Mouse (Mus musculus) left cerebral cortex, postnatal 4 days (tissue): ENCODE data around the gene Gm8773. TPM values are rescaled to one million over a fixed set of nuclear protein-coding genes. Genes with fewer than 3 reads are reported as not detected.

Experiments used
- DNase-seq: peaks from one replicate; pipeline ENCODE4 v3.0.0-alpha.2; 2022
- intact Hi-C: fragments of 180-260 bp; cut with DNase I; formaldehyde crosslinking; loops from one replicate; pipeline ENCODE4 v1.15.1; 2025
- total RNA-seq, 2 experiments: library from RNA; stranded (reverse); gene quantifications; 2 replicates each; pipeline ENCODE4 v1.2.3; 2021

Gene Gm8773
- total RNA-seq = 1 to 10 TPM; 6.5 to 8.2 TPM

- peak; percentile 39 for DNase-seq
- intact Hi-C loops = no loop called here
These were observed at the start of gene Gm8773 for GRCm38 (mm10) chr5:5573749-5574317. Gene Gm8773 (plus strand): TSS chr5:5573799.

- no peak for DNase-seq
- intact Hi-C loops = no loop called here
These were observed 39.8 kb upstream of the Gm8773 start for GRCm38 (mm10) chr5:5533656-5534420.

GRCm38 (mm10) chr5:5536131-5536530 is 37.5 kb upstream of the Gm8773 start:
- intact Hi-C loops = no loop called here
- DNase-seq = no peak

- intact Hi-C loops = no loop called here
- DNase-seq = no peak
These were observed 33.8 kb upstream of the Gm8773 start for GRCm38 (mm10) chr5:5539771-5540170.

GRCm38 (mm10) chr5:5540385-5540784 is 33.2 kb upstream of the Gm8773 start:
- no peak for DNase-seq
- intact Hi-C loops = no loop called here

GRCm38 (mm10) chr5:5551110-5551509 is 22.5 kb upstream of the Gm8773 start:
- intact Hi-C loops = no loop called here
- no peak for DNase-seq

- intact Hi-C loops = no loop called here
- DNase-seq = peak; percentile 94
These were observed 14.4 kb upstream of the Gm8773 start, which contains the start of gene Gtpbp10 for GRCm38 (mm10) chr5:5559079-5559740. Gene Gtpbp10 (minus strand): TSS chr5:5559538.

- intact Hi-C loops = no loop called here
- no peak for DNase-seq
These were observed 13.8 kb upstream of the Gm8773 start for GRCm38 (mm10) chr5:5559798-5560197.

- DNase-seq = no peak
- intact Hi-C loops = no loop called here
These were observed 12.4 kb upstream of the Gm8773 start for GRCm38 (mm10) chr5:5561041-5561706.

GRCm38 (mm10) chr5:5562435-5562834 is 11.2 kb upstream of the Gm8773 start:
- intact Hi-C loops = no loop called here
- DNase-seq = no peak

GRCm38 (mm10) chr5:5587686-5588085 is 14.1 kb downstream of the Gm8773 start:
- DNase-seq = no peak
- intact Hi-C loops = no loop called here

GRCm38 (mm10) chr5:5610540-5610939 is 36.9 kb downstream of the Gm8773 start:
- no peak for DNase-seq
- intact Hi-C loops = no loop called here

GRCm38 (mm10) chr5:5618329-5618728 is 44.7 kb downstream of the Gm8773 start:
- DNase-seq = no peak
- intact Hi-C loops = no loop called here

GRCm38 (mm10) chr5:5625491-5625890 is 51.9 kb downstream of the Gm8773 start:
- intact Hi-C loops = no loop called here
- no peak for DNase-seq

Other genes starting within 250 kb of the Gm8773 start
- 10 to 100 TPM; 84.2 to 92.2 TPM for gene Cdk14, start 153.5 kb upstream of the Gm8773 start, total RNA-seq
- not detected for gene 1700015F17Rik, start 94.7 kb upstream of the Gm8773 start, total RNA-seq
- 10 to 100 TPM; 21.7 to 23.8 TPM for gene Cldn12, start 58.8 kb upstream of the Gm8773 start, total RNA-seq
- 10 to 100 TPM; 11.4 to 13.3 TPM for gene Gtpbp10, start 14.3 kb upstream of the Gm8773 start, total RNA-seq
- 10 to 100 TPM; 13.8 to 20.1 TPM for gene Cfap69, start 90.4 kb downstream of the Gm8773 start, total RNA-seq
- 1 to 10 TPM; 3.3 to 4.1 TPM for gene Steap2, start 120.8 kb downstream of the Gm8773 start, total RNA-seq
- not detected for gene Steap1, start 175.5 kb downstream of the Gm8773 start, total RNA-seq